Mouse (Mus musculus) limb, embryonic 13.5 days (tissue): Measurements from ENCODE around the gene Hs6st1. TPM values are rescaled to one million over a fixed set of nuclear protein-coding genes. Genes with fewer than 3 reads are reported as not detected.
A peak's percentile ranks its signal among the peaks of the same experiment; 100 is the strongest.
"Not testable (repeated sequence)": the region's sequence is repeated elsewhere in the genome, so short reads cannot be mapped to it uniquely, and the experiment has no call there.

Source experiments
- ATAC-seq: fragments of 200-750 bp; cut with Nextera tagmentation; 2 replicates; pipeline ENCODE4 v1.8.0; 2017; ENCODE audit warnings: low read depth, moderate number of reproducible peaks, moderate TSS enrichment; ENCODE audit not compliant: low FRiP score
- H3K27ac ChIP-seq: fragments of 300-500 bp; sonication (generic); 2 replicates; pipeline ENCODE4 v1.5.1; 2015; ENCODE audit warnings: inconsistent platforms, mild to moderate bottlenecking, moderate library complexity
- H3K27me3 ChIP-seq: fragments of 300-500 bp; sonication (generic); 2 replicates; pipeline ENCODE4 v1.6.1; 2015; ENCODE audit warnings: mild to moderate bottlenecking, inconsistent platforms
- H3K36me3 ChIP-seq: fragments of 300-500 bp; sonication (generic); 2 replicates; pipeline ENCODE4 v1.6.1; 2015; ENCODE audit warnings: inconsistent platforms, mild to moderate bottlenecking, moderate library complexity
- H3K4me1 ChIP-seq: fragments of 300-500 bp; sonication (generic); 2 replicates; pipeline ENCODE4 v1.6.1; 2015; ENCODE audit warnings: inconsistent platforms
- H3K4me2 ChIP-seq: fragments of 300-500 bp; sonication (generic); replicated peaks from 2 replicates; pipeline ENCODE4 v1.6.1; 2015; ENCODE audit warnings: inconsistent platforms, mild to moderate bottlenecking, moderate library complexity
- H3K4me3 ChIP-seq: fragments of 300-500 bp; sonication (generic); 2 replicates; pipeline ENCODE4 v1.5.1; 2015; ENCODE audit warnings: moderate library complexity, mild to moderate bottlenecking, inconsistent platforms
- H3K9ac ChIP-seq: fragments of 300-500 bp; sonication (generic); 2 replicates; pipeline ENCODE4 v1.6.1; 2015; ENCODE audit warnings: mild to moderate bottlenecking, inconsistent platforms
- H3K9me3 ChIP-seq: fragments of 300-500 bp; sonication (generic); 2 replicates; pipeline ENCODE4 v1.6.1; 2016; ENCODE audit warnings: inconsistent platforms
- WGBS: fragments of 180-500 bp; shearing (Covaris S2); methylation state at CpG from one replicate; pipeline ENCODE4 v1.1.7; 2015; 5-methylcytosine and 5-hydroxymethylcytosine counted together
- polyA plus RNA-seq: library from polyadenylated mRNA; unstranded; fragments of >200 nt; fragmentation: Nextera tagmentation; extraction: Ambion mirVana; gene quantifications from 2 replicates; pipeline ENCODE4 v1.2.1, GENCODE M21; 2015

Gene Hs6st1
- polyA plus RNA-seq = 5.0 and 5.7 TPM in 2 replicates

- H3K4me1 ChIP-seq = peaks cover 66% of the 10 kb centered on the region
- ATAC-seq = peak; percentile 90
Observed at GRCm38 (mm10) chr1:36068076-36068475, at the start of gene Hs6st1. Hs6st1 (plus strand) TSS chr1:36068400.

DNA sequence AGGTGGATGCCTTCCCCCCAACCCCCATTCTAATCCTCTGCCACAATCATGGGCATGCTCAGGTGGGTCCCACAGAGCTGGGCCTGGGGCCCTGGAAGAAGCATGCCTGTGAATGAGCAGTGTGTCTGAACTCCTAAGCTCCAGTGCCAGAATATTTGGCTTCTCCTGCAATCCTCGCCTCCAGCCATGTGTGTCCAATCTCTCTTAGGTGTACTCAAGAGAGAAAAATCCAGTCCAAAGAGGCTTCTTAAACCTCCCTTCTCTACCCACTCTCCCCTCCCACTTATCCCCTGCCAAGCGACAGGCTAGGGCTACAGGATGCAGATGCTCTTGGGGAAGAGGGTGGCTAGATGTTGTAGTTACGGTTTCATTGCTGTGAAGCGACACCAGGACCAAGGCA, 49.6 kb upstream of the Hs6st1 start:
- peak overlapping the region; percentile 1; the same call in 1 of the 2 replicates for H3K27ac ChIP-seq
- no peak overlapping the region for H3K9ac ChIP-seq
- no peak for ATAC-seq
- peaks cover 6% of the 10 kb centered on the region; the same call in 1 of the 2 replicates for H3K9me3 ChIP-seq
- 83% methylated on average over 4 of the region's 4 CpGs for WGBS
- peaks cover 32% of the 10 kb centered on the region for H3K4me1 ChIP-seq
- H3K27me3 ChIP-seq = no peaks in the 10 kb centered on the region
- H3K4me2 ChIP-seq = no peak overlapping the region
- no peak overlapping the region for H3K4me3 ChIP-seq
- H3K36me3 ChIP-seq = no peaks in the 10 kb centered on the region

More at GRCm38 (mm10) chr1:36068076-36068475, at the start of gene Hs6st1:
- peak within 1 kb of the TSS; percentile 99 for H3K4me2 ChIP-seq
- H3K4me3 ChIP-seq = peak within 1 kb of the TSS; percentile 79
- H3K36me3 ChIP-seq = peaks cover 6% of the 10 kb centered on the region; the same call in 1 of the 2 replicates
- H3K9me3 ChIP-seq = no peaks in the 10 kb centered on the region
- H3K27me3 ChIP-seq = peaks cover 9% of the 10 kb centered on the region; the same call in 1 of the 2 replicates
- H3K9ac ChIP-seq = peak within 1 kb of the TSS; percentile 87
- under 1% methylated on average over 32 of the region's 55 CpGs for WGBS
- H3K27ac ChIP-seq = no peak within 1 kb of the TSS

- Histone ChIP-seq H3K4me2 (no peak overlapping the region), H3K27ac (no peak overlapping the region; the same call in 1 of the 2 replicates), H3K27me3 (no peaks in the 10 kb centered on the region), H3K4me3 (no peak overlapping the region), H3K4me1 (peaks cover 27% of the 10 kb centered on the region), H3K36me3 (no peaks in the 10 kb centered on the region), H3K9ac (no peak overlapping the region), H3K9me3 (peaks cover 6% of the 10 kb centered on the region; the same call in 1 of the 2 replicates)
- no peak for ATAC-seq
- WGBS = 87% methylated on average over 2 of the region's 2 CpGs
Observed at GRCm38 (mm10) chr1:36019161-36019560, 49.0 kb upstream of the Hs6st1 start.

GRCm38 (mm10) chr1:36020315-36020714, 47.9 kb upstream of the Hs6st1 start:
- Histone ChIP-seq H3K4me1 (peaks cover 27% of the 10 kb centered on the region), H3K9me3 (peaks cover 6% of the 10 kb centered on the region; the same call in 1 of the 2 replicates), H3K9ac (no peak overlapping the region), H3K27me3 (no peaks in the 10 kb centered on the region), H3K4me2 (no peak overlapping the region), H3K36me3 (no peaks in the 10 kb centered on the region), H3K27ac (no peak overlapping the region), H3K4me3 (no peak overlapping the region)
- no peak for ATAC-seq
- 88% methylated on average over 4 of the region's 4 CpGs for WGBS

- WGBS = 20% methylated on average over 10 of the region's 10 CpGs
Observed at GRCm38 (mm10) chr1:36030421-36030821, 37.8 kb upstream of the Hs6st1 start.

GRCm38 (mm10) chr1:36038769-36039168, 29.4 kb upstream of the Hs6st1 start:
- Histone ChIP-seq H3K9ac (no peak overlapping the region), H3K4me3 (no peak overlapping the region), H3K4me1 (0 out of 2 replicates have a peak, but pooled peaks cover 5% of the 10 kb centered on the region), H3K36me3 (no peaks in the 10 kb centered on the region), H3K4me2 (no peak overlapping the region), H3K27ac (no peak overlapping the region), H3K27me3 (no peaks in the 10 kb centered on the region), H3K9me3 (no peaks in the 10 kb centered on the region; the same call in 1 of the 2 replicates)
- no peak for ATAC-seq
- 89% methylated on average over 8 of the region's 8 CpGs for WGBS

More at GRCm38 (mm10) chr1:36030421-36030821, 37.8 kb upstream of the Hs6st1 start:
- H3K4me1 ChIP-seq = peaks cover 14% of the 10 kb centered on the region
- no peaks in the 10 kb centered on the region for H3K36me3 ChIP-seq
- H3K27me3 ChIP-seq = no peaks in the 10 kb centered on the region
- H3K4me3 ChIP-seq = no peak overlapping the region
- peak overlapping the region; percentile 80 for H3K27ac ChIP-seq
- H3K9ac ChIP-seq = no peak overlapping the region
- peak; percentile 77 for ATAC-seq
- no peaks in the 10 kb centered on the region for H3K9me3 ChIP-seq
- H3K4me2 ChIP-seq = peak overlapping the region; percentile 32; the same call in 1 of the 2 replicates

- no peak for ATAC-seq
- WGBS = 83% methylated on average over 3 of the region's 3 CpGs
- H3K4me2 ChIP-seq = no peak overlapping the region
- no peak overlapping the region for H3K9ac ChIP-seq
- no peaks in the 10 kb centered on the region for H3K36me3 ChIP-seq
- H3K4me1 ChIP-seq = 0 out of 2 replicates have a peak, but pooled peaks cover 5% of the 10 kb centered on the region
- H3K9me3 ChIP-seq = no peaks in the 10 kb centered on the region; the same call in 1 of the 2 replicates
- H3K27me3 ChIP-seq = no peaks in the 10 kb centered on the region
- H3K27ac ChIP-seq = no peak overlapping the region
- H3K4me3 ChIP-seq = no peak overlapping the region
Observed at GRCm38 (mm10) chr1:36042072-36042471, 26.1 kb upstream of the Hs6st1 start.

GRCm38 (mm10) chr1:36043793-36044192, 24.4 kb upstream of the Hs6st1 start:
- H3K27me3 ChIP-seq, H3K4me1 ChIP-seq: not testable (repeated sequence)
- 91% methylated on average over 5 of the region's 5 CpGs for WGBS

DNA sequence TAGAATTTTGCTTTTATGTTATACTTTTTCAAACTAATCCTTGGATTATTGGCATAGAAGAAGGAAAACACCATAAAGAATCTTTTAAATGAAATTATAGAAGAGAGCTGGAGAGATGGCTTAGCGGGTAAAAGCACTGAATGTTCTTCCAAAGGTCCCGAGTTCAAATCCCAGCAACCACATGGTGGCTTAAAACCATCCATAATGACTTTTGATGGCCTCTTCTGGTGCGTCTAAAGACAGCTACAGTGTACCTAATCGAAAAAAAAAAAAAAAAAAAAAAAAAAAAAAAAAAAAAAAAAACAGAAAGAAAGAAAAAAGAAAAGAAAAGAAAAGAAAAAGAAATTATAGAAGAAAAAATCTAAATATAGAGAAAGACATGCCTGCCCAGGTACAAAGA, 23.9 kb upstream of the Hs6st1 start:
- no peak overlapping the region for H3K9ac ChIP-seq
- H3K9me3 ChIP-seq = no peaks in the 10 kb centered on the region; the same call in 1 of the 2 replicates
- no peaks in the 10 kb centered on the region for H3K4me1 ChIP-seq
- no peak overlapping the region for H3K4me2 ChIP-seq
- no peak for ATAC-seq
- WGBS = 89% methylated on average over 4 of the region's 4 CpGs
- H3K36me3 ChIP-seq = no peaks in the 10 kb centered on the region
- H3K27me3 ChIP-seq = no peaks in the 10 kb centered on the region
- H3K27ac ChIP-seq = no peak overlapping the region
- H3K4me3 ChIP-seq = no peak overlapping the region

More at GRCm38 (mm10) chr1:36043793-36044192, 24.4 kb upstream of the Hs6st1 start:
- H3K36me3 ChIP-seq, ATAC-seq, H3K4me2 ChIP-seq, H3K9me3 ChIP-seq, H3K27ac ChIP-seq, H3K9ac ChIP-seq, H3K4me3 ChIP-seq: not testable (repeated sequence)

DNA sequence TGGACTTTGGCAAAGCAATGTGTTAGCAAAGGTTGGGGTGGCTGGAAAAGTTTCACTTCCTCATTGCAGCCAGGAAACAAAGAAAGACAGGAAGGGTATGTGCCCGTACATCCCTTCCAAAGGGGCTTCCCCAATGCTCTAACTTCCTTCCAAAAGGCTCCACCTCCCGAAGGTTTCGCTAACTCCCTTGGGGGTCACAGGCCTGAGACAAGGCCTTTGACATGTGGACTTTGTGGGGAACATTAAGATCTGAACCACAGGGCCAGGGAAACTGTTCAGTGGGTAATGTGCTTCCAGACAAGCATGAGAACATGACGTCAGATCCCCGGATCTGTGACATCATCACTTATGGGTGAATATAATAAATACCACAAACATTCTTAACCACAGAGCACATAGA, 15.5 kb upstream of the Hs6st1 start:
- no peak for ATAC-seq
- WGBS = 89% methylated on average over 5 of the region's 5 CpGs
- Histone ChIP-seq H3K9me3 (no peaks in the 10 kb centered on the region), H3K9ac (no peak overlapping the region), H3K27me3 (no peaks in the 10 kb centered on the region), H3K36me3 (no peaks in the 10 kb centered on the region), H3K4me3 (no peak overlapping the region), H3K4me2 (no peak overlapping the region), H3K27ac (no peak overlapping the region), H3K4me1 (no peaks in the 10 kb centered on the region)

- 88% methylated on average over 2 of the region's 2 CpGs for WGBS
- Histone ChIP-seq H3K4me3 (no peak overlapping the region), H3K9me3 (no peaks in the 10 kb centered on the region), H3K27me3 (no peaks in the 10 kb centered on the region), H3K27ac (no peak overlapping the region), H3K9ac (no peak overlapping the region), H3K4me2 (no peak overlapping the region), H3K36me3 (no peaks in the 10 kb centered on the region), H3K4me1 (no peaks in the 10 kb centered on the region)
- ATAC-seq = no peak
Observed at GRCm38 (mm10) chr1:36053566-36053965, 14.6 kb upstream of the Hs6st1 start.

DNA sequence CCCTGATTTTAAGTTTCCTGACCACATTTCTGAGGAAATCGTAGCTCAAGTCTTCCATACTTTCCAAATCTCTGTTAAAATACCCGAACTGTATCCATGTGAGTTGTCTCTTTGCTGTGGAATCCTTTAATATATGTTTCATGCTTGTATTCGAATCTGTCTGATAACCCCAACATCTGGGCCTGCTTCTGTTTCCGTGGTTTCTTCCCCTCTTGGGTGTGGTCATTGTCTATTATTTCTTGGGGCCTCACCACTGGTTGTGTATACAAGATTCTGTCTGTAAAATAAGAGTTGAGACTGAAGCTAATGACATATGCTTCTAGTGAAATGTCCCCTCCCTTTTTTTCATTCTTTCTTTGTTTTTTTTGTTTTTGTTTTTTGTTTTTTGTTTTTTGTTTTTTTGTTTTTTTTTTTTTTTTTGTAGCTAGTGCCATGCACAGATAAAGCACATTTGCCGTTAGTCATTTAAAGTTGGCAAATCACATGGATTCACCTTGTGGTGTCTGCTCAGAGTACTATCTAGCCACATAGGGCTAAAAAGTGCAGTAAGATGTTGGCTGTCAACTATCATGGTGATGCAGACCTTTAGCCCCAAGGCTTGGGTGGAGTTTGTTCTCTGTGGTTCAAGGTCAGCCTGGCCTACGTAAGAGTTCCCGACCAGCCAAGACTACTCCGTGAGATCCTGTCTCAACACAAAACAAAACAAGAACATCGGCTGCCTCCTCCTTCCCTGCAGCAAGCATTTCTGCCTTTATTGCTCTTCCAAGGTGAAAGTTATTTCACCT, 13.8 kb upstream of the Hs6st1 start:
- no peaks in the 10 kb centered on the region for H3K27me3 ChIP-seq
- no peak overlapping the region for H3K4me3 ChIP-seq
- no peaks in the 10 kb centered on the region for H3K4me1 ChIP-seq
- 82% methylated on average over 9 of the region's 9 CpGs for WGBS
- H3K9ac ChIP-seq = no peak overlapping the region
- no peak for ATAC-seq
- no peak overlapping the region for H3K4me2 ChIP-seq
- no peaks in the 10 kb centered on the region for H3K36me3 ChIP-seq
- H3K27ac ChIP-seq = no peak overlapping the region
- H3K9me3 ChIP-seq = no peaks in the 10 kb centered on the region
